Mouse (Mus musculus): ENCODE measurements around the gene Cdc42se1.

Gene Cdc42se1

DNA sequence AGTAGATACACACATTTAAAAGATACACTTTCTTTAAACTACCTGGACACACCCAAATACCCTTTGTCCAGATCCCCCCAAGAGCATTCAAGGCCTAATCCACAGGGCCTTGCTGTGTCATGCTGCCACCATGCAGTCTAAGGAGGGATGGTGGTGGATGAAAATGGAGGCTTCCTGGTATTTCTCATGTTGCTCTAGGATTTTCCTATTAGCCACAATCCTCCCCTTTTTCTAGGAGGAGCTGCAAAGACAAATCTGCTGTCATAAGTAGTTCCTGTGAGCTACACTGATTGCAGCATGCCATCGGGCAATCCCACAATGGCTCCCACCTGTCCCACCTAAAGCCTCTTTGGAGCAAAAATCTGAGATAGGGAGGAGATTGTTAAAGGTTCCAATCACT, 1.3 kb upstream of the Cdc42se1 start:
- peak; percentile 6 for DNase-seq

DNA sequence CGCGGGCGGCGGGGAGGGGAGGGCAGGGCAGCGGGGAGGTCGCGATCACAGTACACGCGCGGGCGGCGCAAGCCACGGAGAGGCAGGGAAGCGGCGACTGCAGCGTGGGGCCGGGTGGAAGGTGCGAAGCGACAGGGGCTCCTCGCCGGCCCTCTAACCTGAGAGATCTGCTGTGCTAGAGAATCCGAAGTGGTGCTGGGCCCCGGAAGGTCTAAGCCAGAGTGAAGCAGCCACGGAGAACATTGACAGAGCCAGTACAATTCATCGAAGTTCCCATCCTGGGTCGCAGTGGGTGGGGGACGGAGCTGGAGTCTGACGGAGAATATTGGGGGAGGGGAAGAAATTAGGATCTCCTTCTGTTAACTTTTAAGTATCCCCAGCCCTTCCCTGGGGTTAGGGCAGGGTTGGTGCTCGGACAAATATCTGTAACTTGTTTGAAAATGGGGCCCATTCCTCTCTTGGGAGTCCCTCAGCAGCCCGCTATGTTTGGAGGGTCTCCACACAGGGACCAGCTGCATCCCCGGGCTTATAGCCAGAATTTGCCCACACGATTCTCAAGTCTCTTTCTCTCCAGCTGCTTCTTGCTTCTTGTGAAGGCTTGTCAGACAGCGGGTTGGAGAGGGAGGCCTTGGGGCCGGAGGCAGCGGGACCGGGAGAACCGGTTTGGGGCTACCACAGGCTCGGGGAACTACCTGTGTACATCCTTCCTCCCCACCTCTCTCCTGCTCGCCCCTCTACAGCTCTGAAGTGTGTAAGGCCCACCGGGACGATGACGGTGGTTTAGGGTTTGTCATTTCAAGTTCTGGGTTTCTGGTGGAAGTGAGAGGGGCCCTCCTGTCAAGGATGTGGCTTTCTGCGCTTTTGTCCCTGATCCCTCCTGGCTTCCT, 605 bp downstream of the Cdc42se1 start:
- peak; percentile 72 for DNase-seq

DNA sequence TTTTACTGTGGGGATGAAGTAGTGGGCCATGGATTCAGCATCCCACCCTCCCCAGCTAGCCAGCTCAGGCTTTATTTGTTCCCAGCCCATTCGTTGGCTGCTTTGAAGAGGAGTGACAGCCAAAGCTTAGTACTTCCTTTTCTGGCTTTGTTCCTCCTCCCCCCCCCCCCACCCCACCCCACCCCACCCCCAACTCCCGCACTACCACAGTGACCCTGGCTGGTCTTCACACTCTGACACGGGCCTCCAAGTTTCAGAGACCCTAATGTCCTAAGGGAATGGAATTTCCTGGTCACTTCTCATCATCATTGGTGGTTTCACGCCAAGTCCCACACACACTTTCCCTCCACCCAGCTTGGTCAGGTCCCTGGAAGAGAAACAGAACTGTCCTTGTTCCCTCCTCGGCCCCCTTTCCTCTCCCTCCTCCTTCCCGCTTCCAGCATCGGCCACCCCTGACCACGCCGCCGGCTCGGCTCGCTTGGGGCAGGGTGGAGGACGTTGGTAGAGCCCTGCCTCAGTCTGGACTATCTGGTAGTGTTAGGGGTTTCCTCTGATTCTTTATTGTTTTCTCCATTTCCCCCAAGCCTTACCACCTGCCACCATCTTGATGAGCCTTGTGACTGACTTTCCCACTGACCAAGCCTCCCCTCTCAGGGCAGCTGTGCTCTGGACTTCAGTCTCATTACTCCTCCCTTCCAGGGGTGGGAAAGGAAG, 1.4 kb downstream of the Cdc42se1 start:
- peak; percentile 59 for DNase-seq

DNA sequence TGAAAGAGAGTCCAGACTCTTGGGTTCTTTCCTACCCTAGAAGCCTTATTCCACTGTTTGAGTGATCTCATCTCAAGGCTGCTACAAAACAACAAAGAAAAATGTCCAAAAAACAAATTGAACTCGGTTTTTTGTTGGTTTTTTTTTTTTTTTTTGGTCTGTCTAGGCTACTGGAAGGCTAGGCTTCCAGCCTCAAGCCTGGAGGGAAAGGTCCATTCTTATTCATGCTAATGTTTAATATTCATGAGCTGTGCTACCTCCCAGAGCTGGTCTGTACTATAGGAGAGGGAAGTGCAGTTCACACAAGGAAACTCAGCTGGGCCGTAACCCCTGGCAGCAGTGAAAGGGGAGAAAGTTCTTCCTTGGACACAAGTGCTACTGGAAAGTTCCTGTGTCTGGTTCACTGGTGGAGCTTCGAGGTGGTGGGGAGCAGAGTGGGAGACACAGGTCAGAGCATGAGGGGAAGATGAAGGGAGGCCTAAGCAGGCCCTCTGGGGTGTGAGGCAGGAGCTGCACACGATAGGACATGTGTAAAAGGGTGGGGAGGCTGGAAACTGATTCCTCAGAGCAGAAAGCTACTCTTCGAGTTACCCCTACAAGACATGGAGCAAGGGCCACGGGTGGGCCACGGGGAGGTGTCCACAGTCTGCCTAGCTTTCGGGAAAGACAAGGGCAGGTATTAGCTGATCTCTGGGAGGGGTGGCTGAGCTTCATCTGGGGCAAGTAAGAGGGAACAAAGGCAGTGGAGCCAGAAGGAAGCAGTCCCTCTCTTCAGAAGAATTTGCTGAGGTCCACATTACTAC, 2.2 kb downstream of the Cdc42se1 start:
- DNase-seq, result no peak

DNA sequence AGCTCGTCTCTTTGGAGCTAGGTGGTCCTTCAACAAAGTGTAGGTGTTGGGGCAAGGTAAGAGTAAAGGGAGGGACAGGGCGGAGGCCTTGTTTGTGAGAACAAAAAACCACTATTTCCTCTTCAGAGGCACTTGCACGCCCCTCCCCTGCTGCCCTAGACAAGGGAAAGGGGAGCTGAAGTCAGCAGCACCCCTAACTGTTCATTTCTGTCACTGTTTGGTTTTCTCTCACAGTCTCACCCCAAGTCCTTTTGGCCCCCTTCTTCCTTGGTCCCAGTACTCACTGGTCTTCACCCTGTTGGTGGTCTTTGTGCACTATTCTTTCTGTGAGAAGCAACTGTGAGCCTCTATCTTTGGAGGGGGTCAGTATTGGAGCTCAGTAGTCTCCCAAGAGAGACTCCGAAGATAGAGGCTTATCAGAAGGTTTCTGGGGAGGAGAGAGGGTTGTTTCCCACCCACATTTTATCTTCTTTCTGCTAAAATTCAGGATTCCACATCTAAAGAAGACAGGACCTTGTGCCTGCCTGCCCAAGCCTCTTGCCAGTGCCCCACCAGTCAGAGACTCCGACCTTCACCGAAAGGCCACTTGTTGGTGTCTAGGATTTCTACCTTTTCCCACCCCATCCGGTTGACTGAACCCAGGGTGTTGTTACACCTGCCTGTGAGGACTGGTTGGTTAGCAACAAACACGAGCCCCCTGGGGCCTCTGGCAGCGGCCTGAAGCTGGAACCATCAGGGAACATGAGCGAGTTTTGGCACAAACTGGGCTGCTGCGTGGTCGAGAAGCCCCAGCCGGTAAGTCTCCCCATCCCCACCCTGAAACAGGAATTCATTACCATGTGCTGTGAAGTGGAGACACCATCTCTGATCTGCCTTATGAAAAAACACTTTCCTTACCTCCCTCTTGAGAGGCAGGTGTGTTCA, 3.0 kb downstream of the Cdc42se1 start, which contains the start of gene Mllt11:
TSS of gene Mllt11 (minus strand) at position 874 of the 924 bp plus-strand sequence.
- DNase-seq, result no peak

DNA sequence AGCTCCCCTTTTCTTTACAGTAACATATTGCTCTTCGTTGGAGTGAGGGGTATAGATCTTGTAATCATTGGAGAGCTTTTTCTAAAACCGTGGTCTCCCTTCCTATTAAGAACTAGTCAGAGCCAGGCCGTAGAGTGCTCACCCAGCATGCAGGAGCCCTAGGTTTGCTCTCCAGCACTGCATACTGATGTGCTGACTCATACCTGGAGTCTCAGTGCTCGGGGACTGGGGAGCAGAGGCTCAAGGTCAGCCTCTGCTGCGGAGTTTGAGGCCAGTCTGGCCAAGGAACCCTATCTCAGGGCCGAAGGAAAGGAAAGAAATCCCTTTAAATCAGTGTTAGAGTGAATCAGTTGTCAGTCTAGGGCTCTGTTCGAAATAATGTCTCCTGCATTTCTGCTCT, 4.2 kb downstream of the Cdc42se1 start:
- no peak for DNase-seq

DNA sequence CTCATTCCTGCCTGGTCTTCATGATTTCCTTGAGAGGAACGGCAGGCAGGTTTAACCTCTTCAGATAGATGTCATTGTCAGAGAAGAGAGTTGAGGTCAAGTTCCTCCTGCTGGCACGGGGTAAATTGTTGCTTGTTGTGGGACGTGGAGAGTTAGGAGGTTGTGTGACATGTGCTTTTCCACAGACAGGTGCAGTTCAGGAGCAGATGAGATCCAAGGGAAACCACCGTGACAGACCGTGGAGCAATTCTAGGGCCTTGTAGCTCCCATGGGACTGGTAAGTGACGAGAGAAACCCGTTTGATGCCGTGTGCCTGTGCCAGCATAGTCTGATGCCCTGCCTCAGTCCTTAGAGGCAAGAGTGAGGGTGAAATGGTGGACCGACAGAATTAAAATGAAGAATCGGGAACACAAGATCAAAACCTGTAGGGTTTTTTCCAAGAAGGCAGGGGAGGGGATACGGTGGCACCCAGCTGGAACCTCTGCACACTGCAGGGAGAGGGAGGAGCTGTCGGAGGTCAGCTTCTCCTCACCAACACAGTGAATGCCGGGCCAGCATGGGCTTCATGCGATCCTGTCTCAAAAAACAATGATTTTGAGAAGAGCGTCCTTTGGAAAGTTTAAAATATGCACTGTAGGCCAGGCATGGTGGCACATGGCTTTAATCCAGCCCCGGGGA, 4.9 kb downstream of the Cdc42se1 start:
- DNase-seq, result no peak

DNA sequence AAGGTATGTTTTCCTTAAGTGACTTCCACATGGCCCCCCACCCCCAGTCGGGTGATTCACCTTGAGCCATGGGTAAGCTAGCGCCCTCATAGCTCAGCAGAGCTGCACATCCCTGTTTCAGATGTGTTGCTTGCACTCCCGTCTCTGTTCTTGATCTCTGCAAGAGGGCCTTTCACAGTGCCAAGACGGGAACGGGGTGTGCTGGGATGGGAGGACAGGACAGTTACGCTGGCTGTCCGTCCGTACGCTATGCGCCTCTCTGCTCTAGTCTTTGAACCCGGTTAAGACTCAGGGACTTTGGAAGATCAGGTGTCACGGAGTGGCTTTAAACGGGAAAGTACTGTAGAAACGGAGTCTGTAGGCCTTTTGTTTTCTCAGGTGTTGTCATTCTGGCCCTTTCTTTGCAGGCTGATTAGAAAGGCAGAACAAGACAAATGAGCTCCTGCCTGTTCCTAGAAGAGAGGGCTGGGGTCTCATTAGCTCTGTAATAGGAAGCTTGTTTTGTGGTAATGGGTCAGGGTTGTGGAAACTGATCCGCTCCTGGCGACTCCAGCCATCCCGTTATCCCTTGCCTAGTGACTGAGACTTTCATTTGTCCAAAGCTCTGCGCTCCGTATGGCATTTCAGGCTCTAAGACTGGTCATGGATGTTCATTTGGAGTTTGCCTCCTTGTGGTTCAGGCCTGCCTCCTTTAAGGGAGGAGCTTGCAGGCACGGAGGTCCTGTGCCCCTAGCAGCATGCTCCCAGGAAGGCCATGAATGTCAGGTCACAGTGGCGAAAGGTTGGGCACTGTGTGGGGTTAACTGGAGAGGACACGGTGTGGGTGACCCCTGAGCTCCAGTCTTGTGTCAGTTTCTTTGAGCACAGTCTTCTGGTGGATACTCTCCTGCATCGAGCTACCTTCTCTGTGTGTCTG, 7.1 kb downstream of the Cdc42se1 start:
- DNase-seq, result no peak

DNA sequence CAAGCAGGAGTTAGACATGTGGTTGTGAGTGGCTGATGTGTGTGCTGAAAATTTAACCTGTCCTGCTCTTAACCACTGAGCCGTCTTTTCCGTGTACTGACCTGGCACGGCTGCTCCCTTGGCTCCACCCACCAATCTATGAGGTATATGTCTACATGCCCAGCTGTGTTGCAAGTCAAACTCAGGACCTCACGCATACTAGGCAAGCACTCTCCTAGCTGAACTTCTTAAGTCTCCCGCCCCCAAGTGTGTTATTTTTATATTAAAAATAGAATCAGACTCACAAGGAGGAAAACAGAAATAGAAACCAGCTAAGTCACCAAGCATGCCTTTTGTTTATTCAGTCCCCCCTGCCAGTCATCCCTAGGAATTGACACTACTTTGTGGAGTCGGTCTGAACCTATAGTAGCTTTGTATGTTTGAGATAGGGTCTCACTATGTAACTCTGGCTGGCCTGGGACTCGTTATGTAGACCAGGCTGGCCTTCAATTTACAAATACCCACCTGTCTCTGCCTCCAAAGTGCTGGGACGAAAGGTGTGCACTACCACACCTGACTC, 9.1 kb downstream of the Cdc42se1 start:
- no peak for DNase-seq

DNA sequence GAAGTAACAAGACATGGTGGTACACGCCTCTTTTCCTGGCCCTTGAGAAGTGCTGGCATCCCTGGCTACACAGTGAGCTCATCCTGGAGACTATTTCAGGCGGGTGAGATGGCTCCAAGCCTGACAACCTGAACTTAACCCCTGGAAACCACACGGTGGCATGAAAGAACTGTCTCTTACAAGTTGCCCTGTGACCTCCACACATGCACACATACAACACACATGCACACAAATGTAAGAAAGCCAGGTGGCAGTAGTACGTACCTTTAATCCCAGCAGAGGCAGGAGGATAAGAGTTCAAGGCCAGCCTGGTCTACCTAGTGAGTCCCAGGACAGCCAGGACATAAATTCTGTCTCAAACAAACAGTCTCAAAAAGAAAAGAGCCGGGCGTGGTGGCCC, 10.5 kb downstream of the Cdc42se1 start:
- no peak for DNase-seq

DNA sequence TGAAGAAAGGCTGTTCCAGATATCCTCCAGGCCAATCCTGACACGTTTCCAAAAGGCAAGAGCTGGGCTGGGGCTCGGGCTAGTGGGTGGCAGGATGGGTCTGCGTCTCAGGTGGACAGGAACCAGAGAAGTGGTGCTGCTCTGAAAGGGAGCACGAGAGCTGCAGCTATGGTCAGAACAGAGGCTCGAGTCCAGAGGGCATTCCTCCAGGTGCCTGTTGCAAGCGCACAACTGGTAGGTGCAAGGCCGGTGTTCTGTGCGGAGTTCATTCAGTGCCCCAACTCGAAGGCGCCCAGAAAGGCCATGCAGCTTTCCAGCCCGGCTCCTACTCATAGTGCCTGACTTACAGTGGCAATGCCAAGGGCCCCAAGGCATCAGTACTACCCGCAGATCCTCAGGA, 11.4 kb downstream of the Cdc42se1 start:
- DNase-seq, result no peak

DNA sequence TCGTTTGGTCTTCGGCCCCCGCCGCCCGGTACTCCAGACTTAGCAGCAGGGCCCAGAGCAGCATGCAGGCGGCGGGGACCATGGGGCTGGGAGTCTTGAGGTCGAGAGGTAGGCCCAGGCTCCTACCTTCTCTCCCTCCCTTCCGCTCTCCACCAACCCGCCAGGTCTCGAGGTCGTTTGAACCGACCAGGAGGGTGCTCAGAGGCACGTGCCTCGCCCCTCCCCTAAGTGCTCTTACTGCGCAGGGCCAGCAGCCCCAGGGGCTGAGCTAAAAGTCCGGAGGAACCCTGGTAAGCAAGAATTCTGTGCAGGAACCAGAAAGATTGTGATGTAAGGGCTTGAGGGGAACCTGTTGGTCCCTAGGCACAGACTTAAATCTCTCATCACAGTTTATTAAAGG, 12.4 kb downstream of the Cdc42se1 start:
- no peak for DNase-seq

DNA sequence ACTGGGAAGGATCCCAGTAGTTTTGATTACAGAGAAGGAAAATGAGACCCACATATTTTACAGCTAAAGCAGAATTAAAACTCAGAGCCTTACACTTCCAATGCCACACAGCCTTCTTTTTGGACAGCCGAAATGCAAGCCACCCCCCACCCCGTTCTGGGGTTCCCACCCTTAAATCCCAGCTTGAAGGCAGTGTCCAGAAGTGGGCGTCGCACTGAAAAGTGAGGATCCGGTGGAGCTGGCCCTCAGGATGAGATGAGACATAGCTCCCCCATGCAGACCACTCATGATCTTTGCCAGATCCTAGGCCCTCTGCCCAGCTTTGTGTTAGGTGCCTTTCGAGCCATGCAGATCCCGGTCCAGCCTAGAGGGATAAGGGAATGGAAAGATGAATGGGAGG, 13.0 kb downstream of the Cdc42se1 start, which contains the start of gene Gm128:
TSS of gene Gm128 (minus strand) at position 101 of the 400 bp plus-strand sequence.
- no peak for DNase-seq

DNA sequence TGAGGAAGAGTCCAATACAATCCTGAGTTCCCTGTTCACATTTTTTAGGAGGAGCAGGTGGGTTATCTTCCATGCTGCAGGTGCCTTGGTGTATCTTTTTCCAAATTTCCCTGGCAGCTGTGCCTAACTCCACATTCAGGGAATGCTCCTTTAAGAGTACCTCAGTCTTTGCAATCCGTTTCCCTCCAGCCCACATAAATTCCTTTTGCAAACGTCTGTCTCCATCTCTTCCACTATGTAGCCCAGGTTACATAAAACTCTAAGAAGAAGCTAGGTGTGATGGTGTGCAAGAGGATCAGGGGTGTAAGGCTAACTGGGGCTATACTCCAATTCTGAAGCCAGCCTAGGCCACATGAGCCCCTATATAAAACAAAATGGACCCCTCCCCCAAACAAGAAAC, 14.6 kb downstream of the Cdc42se1 start:
- no peak for DNase-seq

DNA sequence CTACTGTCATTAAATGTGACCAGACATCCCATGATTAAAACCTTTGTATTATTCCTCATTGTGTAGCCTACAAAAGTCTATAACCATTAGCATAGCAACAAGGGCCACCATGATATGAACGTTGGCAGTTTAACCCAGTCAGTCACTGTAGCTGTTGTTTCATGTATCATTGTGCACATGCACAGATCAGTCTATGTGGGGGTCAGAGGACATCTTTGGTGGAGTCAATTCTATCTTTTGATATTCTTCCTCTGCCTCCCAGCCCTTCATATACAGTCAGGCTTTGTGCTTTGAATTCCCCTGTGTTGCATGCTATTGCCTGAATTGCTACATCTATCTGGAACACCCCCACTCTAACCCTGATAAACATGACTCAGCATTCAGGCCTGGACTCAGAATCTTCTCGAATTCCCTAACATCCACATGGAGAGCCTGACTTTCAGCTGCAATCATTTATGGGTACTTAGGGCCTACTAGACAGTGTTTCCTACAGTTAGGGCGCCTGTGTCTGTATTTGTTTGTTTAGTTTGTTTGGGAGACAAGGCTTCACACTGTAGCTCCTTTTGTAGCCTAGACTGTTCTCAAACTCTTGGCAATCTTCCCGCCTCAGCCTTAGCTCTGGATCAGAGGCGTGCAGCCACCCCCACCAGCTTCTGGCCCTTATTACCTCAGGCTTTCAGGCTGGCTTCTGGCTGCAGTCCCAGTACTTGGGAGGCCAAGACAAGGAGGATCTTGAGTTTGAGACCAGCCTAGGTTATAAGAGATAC, 18.1 kb downstream of the Cdc42se1 start:
- DNase-seq, result peak; percentile 64

DNA sequence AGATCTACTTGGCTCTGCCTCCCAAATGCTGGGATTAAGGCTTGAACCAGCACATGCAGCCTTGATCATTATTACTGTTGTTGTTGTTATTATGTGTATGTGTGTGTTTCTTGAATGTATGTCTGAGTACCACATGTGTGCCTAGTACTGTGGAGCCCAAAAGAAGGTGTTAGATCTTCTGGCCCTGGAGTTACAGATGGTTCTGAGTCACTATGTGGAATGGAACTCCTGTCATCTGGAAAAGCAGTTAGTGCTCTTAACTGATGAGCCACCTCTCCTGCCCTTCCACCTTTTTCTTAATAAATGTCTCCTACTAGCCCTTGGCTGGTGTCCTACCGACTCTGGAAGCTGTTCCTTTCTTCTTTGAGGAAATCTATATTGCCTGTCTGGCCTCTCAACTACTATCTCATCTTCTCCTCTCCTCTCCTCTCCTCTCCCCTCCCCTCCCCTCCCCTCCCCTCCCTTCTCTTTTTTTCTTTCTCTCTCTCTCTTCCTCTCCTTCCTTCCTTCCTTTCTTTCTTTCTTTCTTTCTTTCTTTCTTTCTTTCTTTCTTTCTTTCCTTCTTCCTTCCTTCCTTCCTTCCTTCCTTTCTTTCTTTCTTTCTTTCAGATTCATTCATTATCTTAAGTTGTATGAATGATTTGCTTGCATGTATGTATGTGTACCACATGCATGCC, 19.3 kb downstream of the Cdc42se1 start:
- no peak for DNase-seq

DNA sequence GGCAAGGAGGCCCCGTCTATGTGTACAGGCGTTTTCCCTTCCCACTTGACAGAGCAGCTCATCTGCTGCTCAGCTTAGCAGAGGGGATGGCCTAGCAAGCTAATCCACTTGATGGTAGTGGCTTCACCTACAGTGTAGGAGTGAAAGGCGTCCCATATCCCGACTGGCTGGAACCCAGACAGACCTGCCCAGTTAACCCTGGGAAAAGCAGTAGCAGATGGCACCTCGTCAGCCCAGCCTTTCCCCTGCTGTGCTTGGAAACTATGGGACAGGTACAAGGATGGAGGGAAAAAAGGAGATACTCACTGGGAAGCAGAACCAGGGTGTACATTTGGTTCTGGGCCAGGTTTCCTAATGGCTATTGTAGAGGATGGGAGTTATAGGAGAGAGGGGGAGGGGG, 21.8 kb downstream of the Cdc42se1 start:
- peak; percentile 92 for DNase-seq

DNA sequence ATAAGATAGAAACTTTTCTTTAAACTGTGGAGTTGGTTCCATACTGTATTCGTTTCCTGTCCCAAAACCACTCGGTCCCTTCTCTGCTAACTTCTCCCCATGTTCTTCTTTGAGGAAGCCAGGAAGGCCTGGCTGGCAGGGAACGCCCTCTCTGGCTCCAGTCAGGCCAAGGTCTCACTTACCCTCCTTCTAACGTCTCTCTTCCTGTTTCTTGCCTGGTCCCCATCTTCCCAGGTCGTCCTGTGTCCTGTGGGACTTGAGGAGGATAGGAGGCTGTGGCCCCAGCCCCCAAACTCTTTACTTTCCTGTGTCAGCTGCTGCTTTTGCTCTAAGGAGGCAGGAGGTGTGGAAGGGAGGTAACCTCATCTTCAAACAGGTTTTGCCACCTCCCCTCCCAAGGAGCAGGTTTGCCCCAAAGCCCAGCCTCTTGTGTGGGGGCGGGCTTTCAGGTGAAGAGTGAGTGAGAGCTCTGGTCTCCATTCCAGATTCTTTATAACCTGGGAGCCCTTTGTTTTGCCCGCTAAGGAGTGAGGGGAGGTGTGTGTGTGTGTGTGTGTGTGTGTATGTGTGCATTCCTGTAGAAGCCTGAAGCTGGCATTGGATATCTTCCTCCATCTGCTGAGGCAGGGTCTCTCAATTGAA, 22.4 kb downstream of the Cdc42se1 start, which contains the start of gene Bnipl:
TSS of gene Bnipl (minus strand) at position 411 of the 642 bp plus-strand sequence.
- peak; percentile 54 for DNase-seq

Data from cerebellum, adult 11-12 months (tissue).